In the genomic region with DNA sequence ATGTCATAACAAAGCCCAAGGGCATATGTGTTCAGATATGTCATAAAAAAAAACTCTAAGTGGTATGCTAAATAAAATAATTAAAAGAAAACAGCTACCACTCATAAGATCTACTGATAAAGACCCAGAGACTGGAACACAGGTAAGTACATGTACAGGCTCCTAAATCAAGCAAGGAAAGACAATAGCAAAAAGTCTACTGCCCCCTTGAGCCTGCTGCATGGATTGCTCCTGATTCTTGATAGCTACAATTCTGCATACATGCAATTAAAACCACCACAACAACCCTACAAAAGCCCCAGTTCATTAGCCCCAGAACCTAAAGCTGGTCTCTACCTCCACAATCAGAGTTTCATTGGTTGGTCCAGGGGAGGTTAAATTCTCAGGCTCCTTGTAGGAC, we compare ENCODE assay signal across 11 mouse cellular contexts.
DNase-seq lines count a peak whose midpoint lies in the region; ATAC-seq and TF ChIP-seq lines count a peak whose summit lies in the region.
"Had no signal": no experiment of that assay in that cellular context is flagged by ENCODE, and none has a peak within 500 bp of the region (broad histone marks: within the 10 kb centered on the region; RNA-seq: fewer than 3 reads in every experiment).

No protein-coding gene starts in this region.

- peak; percentile 47 for TF ChIP-seq CTCF in hindbrain, postnatal 0 days (IDR thresholded peaks at IDR 0.05; ENCODE audit: low read depth)

- no peaks in the 10 kb centered on the region for H3K27me3 ChIP-seq in hindbrain, postnatal 0 days (ENCODE audit: insufficient read depth, low read length)
- no peaks in the 10 kb centered on the region for H3K27me3 ChIP-seq in hindbrain, embryonic 11.5 days (ENCODE audit: control insufficient read depth, insufficient read depth, low read length)
- H3K27me3 ChIP-seq: midbrain, embryonic 12.5 days had no signal

- H3K4me3 ChIP-seq in hindbrain, postnatal 0 days (ENCODE audit: low read length) = no peak overlapping the region
- no peak overlapping the region for H3K4me3 ChIP-seq in hindbrain, embryonic 11.5 days (ENCODE audit: low read depth, low read length)
- H3K4me3 ChIP-seq: forebrain, embryonic 10.5 days; hindbrain, embryonic 10.5 days; midbrain, embryonic 12.5 days had no signal

- no peaks in the 10 kb centered on the region for H3K4me1 ChIP-seq in hindbrain, postnatal 0 days (ENCODE audit: insufficient read depth, low read length)
- no peaks in the 10 kb centered on the region for H3K4me1 ChIP-seq in hindbrain, embryonic 11.5 days (replicated peaks; ENCODE audit: control insufficient read depth, insufficient read depth, low read length)
- H3K4me1 ChIP-seq: forebrain, embryonic 10.5 days; hindbrain, embryonic 10.5 days; midbrain, embryonic 12.5 days had no signal

- no peaks in the 10 kb centered on the region for H3K9me3 ChIP-seq in hindbrain, postnatal 0 days (ENCODE audit: low read length)
- no peaks in the 10 kb centered on the region for H3K9me3 ChIP-seq in hindbrain, embryonic 11.5 days (ENCODE audit: control insufficient read depth, low read length)
- H3K9me3 ChIP-seq: forebrain, embryonic 10.5 days; hindbrain, embryonic 10.5 days; midbrain, embryonic 12.5 days had no signal

- DNase-seq in adrenal gland, postnatal 14 days = peak; percentile 15
- DNase-seq in adrenal gland, postnatal 25 days = no peak
- DNase-seq in hindbrain, postnatal 0 days (ENCODE audit: low spot score) = peak; percentile 13
- no peak for DNase-seq in hindbrain, embryonic 11.5 days (ENCODE audit: low spot score)
- DNase-seq in 3T3-L1 (ENCODE audit: low read depth, low spot score) (peak; percentile 57), MN1 (ENCODE audit: low spot score) (no peak)
- DNase-seq in kidney, postnatal 36 days = peak; percentile 7 to 51
- DNase-seq in spleen, postnatal 10 days (ENCODE audit: low spot score in 2 of 2) = no peak

- no peak for ATAC-seq in hindbrain, postnatal 0 days
- ATAC-seq in hindbrain, embryonic 11.5 days (ENCODE audit: low FRiP score) = no peak

- H3K4me2 ChIP-seq in hindbrain, postnatal 0 days (ENCODE audit: low read depth, low read length) = no peak overlapping the region
- H3K4me2 ChIP-seq in hindbrain, embryonic 11.5 days (replicated peaks; ENCODE audit: low read depth, low read length) = no peak overlapping the region
- H3K4me2 ChIP-seq: midbrain, embryonic 12.5 days had no signal

- H3K27ac ChIP-seq in hindbrain, postnatal 0 days = no peak overlapping the region
- no peak overlapping the region for H3K27ac ChIP-seq in hindbrain, embryonic 11.5 days (ENCODE audit: low read depth, low read length)
- H3K27ac ChIP-seq: forebrain, embryonic 10.5 days; hindbrain, embryonic 10.5 days; midbrain, embryonic 12.5 days had no signal

- H3K36me3 ChIP-seq in hindbrain, postnatal 0 days (ENCODE audit: insufficient read depth, low read length) = no peaks in the 10 kb centered on the region
- no peaks in the 10 kb centered on the region for H3K36me3 ChIP-seq in hindbrain, embryonic 11.5 days (ENCODE audit: control insufficient read depth, insufficient read depth, low read length)
- H3K36me3 ChIP-seq: forebrain, embryonic 10.5 days; hindbrain, embryonic 10.5 days; midbrain, embryonic 12.5 days had no signal

- no peak overlapping the region for H3K9ac ChIP-seq in hindbrain, postnatal 0 days (replicated peaks; ENCODE audit: low read length)
- H3K9ac ChIP-seq in hindbrain, embryonic 11.5 days (ENCODE audit: low read depth, low read length) = no peak overlapping the region
- H3K9ac ChIP-seq: midbrain, embryonic 12.5 days had no signal

Comparison
In these comparisons a context has a peak if more than half of its experiments do, and no peak if none do; other contexts are left out.
1. DNase-seq: peak in adrenal gland, postnatal 14 days (single experiment), hindbrain, postnatal 0 days (single experiment), 3T3-L1 (single experiment) and kidney, postnatal 36 days (2 of 2); none in adrenal gland, postnatal 25 days (single experiment), hindbrain, embryonic 11.5 days (single experiment), MN1 (single experiment) and spleen, postnatal 10 days (0 of 2).